Mouse (Mus musculus): ENCODE data around the gene Cers1.

Cers1 gene

DNA sequence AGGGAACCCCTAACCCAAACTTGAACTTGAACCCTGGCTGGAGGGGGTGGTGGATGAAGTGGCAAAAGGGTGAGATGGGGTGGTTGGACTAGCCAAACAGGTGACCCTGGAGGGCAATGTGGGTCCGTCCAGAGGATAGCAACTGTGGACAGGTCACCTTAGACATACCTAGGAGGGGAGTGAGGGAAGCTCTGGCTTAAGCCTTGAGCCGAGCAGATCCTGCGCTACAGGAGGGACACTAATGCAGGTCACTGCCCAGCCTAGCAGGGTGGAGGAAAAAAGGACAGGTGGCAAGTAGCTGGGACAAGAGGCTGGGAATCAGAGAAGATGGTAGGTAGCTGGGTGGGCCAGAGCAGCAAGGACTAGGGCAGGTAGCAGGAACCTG lies 36.4 kb downstream of the Cers1 start:
- no peak for DNase-seq (ENCODE audit: low spot score)

DNA sequence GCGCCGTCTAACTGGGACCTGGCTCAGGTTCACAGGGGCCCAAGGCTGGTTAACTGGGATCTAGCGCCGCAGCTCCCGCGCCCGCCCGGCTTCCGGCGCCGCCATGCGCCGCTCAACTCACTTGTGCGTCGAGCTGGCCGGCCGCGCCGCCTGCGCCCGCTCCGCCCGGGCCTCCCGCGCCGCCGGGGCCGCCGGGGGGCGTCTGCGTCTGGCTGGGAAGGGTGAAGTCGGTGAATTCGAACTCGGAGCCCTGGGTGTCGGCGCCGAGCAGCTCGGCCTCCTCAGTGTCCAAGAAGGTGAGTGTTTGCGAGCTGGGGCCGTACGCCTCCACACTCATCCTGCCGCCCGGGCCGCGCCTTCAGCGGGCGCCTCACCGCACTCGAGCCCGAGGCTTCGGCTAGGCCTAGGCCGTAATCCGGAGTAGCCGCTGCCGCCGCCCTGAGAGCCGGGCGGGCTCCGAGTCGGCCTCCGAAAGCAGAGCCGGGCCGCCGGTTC lies 37.1 kb downstream of the Cers1 start:
- DNase-seq (ENCODE audit: low spot score): peak; percentile 36

DNA sequence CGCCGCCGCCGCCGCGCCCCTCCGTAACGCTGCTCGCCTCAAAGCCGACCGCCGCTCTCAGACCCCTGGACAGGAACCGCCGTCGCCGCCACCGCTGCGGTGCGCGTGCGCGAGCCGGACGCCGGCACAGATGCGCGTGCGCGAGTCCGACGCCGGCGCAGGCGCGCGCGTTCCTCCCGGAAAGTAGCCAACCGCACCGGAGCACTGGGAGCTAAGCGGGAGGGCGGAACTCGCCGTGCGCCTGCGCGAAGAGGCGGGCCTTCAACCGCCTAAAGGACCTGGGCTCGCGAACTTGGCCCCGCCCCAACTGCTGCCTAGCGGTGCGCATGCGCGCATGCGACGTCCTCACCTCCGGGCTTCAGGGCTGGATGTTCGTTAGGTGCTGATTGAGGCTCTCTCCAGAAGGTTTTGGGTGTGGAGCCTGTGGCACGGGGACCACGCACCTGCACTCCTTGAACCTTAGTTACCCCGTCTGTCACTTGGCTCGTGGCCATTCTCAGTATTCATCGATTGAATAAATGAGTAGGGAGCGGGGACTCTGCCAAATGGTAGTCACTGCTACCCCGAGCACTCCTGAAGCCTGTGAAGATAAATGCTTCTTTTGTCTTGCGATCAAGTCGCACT lies 37.7 kb downstream of the Cers1 start, which contains the start of gene Upf1:
Upf1 (minus strand) TSS at position 85 of the 624 bp plus-strand sequence.
- DNase-seq (ENCODE audit: low spot score): peak; percentile 99

DNA sequence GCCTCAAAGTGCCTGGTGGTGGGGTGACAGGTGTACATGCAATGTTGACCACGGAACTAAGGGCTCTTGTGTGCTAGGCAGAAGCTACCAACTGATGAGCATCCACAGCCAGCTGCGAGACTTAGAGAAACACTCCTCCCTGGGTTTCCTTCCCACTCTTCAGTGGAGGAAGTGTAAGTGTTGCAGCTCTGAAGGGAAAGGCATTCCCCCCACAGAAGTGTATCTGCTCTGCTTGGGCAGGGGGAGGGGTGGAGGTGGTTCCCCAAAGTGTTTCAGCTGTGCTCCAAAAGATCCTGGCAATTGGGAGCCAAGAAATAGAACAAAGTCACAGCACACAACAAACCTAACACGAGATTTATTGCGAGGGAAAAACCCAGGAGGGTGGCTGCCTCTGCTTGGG lies 38.4 kb downstream of the Cers1 start:
- DNase-seq (ENCODE audit: low spot score): no peak

- DNase-seq (ENCODE audit: low spot score): no peak
Measured at GRCm38 (mm10) chr8:70356111-70356510, 40.5 kb downstream of the Cers1 start.

GRCm38 (mm10) chr8:70359411-70359810 lies 43.8 kb downstream of the Cers1 start:
- no peak for DNase-seq (ENCODE audit: low spot score)

DNA sequence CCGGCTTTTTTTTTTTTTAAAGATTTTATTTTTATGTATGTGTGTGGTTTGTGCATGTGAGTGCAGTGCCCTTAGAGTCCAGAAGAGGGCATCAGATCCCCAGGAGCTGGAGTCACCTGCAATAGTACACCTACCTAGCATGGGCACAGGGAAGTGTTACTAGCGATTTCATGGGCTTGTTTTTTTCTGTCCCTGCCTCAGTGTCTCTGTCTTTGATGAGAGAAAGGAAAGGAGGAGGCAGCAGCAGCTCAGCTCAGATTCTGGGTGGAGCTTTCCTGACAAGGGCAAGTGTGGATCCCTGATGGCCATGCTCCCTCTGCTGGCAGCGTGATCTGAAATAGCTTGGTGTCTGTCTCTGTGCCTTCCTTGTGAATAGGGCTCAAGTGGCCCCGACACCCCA lies 45.2 kb downstream of the Cers1 start:
- no peak for DNase-seq (ENCODE audit: low spot score)

GRCm38 (mm10) chr8:70361484-70362032 lies 46.0 kb downstream of the Cers1 start:
- DNase-seq (ENCODE audit: low spot score): no peak

- no peak for DNase-seq (ENCODE audit: low spot score)
Measured at GRCm38 (mm10) chr8:70364066-70364465, 48.5 kb downstream of the Cers1 start.

DNA sequence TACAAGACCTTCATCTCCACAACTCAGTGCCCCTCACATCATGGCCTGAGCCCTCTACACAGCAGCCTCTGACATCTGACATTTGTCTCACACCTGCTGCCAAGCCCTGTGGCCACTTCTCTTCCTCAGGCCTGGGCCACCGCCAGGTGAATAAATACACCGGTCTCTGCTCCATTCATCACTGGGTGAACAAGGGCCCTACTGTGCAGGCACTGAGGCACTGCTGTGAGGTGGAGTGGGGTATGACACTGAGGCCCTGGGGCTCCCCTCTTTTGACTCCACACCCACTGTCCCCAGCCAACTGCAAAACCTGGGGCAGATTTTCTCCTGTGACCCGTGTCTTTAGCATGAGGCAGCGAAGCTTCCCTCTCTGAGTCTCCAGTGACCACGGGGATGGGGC lies 51.0 kb downstream of the Cers1 start:
- no peak for DNase-seq (ENCODE audit: low spot score)

- no peak for DNase-seq (ENCODE audit: low spot score)
Measured at GRCm38 (mm10) chr8:70370476-70370875, 54.9 kb downstream of the Cers1 start.

DNA sequence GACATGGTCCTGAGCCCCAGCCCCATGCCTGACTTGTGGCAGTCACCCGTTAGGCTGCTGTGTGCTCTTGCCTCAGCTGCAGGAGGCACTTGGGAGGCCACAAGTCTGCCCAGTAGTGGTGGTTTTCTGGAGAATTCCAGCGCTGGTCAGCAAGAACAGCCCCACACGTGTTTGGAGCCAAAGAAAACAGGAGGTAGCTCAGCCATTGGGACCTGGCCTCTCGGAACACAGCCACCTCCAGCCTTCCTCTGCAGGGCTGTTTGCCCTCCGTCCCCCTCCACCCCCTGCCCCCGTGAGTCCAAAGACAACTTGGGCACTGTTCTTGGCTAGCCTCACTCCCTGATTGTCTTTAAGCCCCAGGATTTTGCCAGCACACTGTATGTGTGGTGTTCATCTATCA lies 56.4 kb downstream of the Cers1 start:
- DNase-seq (ENCODE audit: low spot score): no peak

- DNase-seq (ENCODE audit: low spot score): no peak
Measured at GRCm38 (mm10) chr8:70373397-70374317, 58.1 kb downstream of the Cers1 start, which contains the start of gene Comp. TSS of gene Comp (plus strand) at chr8:70373558.

- peak; percentile 71 for DNase-seq (ENCODE audit: low spot score)
Measured at GRCm38 (mm10) chr8:70374318-70374927, 58.8 kb downstream of the Cers1 start.

DNA sequence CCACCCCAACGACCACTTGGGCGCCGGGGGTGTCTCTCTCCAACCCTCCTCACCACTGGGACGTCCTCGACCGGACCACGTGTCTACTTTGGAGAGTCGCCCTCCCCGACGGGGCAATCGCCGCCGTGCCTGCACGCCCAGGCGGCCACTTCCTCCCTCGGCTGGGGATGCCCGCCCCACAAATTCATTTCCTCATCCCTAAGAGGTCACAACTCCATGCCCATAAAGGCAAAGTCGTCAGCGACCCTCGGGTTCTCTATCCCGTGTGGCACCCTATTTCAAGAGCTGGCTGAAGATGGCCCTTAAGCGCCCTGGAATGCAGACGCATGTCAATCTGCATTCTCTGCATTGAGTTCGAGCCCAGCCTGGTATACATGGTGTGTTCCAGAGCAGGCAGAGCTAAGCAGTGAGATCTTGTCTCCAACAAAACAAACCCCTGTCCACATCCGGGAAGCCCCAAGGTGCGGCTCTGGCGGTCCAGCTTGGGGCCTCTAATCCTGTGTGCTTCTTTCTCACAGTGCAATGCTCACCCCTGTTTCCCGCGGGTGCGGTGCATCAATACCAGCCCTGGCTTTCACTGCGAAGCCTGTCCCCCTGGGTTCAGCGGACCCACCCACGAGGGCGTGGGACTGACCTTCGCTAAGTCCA lies 59.8 kb downstream of the Cers1 start:
- no peak for DNase-seq (ENCODE audit: low spot score)

GRCm38 (mm10) chr8:70376275-70376741 lies 60.7 kb downstream of the Cers1 start:
- DNase-seq (ENCODE audit: low spot score): no peak

- DNase-seq (ENCODE audit: low spot score): no peak
Measured at GRCm38 (mm10) chr8:70377049-70377448, 61.5 kb downstream of the Cers1 start.

- no peak for DNase-seq (ENCODE audit: low spot score)
Measured at GRCm38 (mm10) chr8:70380069-70380468, 64.5 kb downstream of the Cers1 start.

Measured in retina, embryonic 14.5 days (tissue).